Mouse (Mus musculus): ENCODE results near the gene Zfp937.
"Not testable (repeated sequence)": the region's sequence is repeated elsewhere in the genome, so short reads cannot be mapped to it uniquely, and the experiment has no call there.

Zfp937 gene

GRCm38 (mm10) chr2:150217600-150218362 lies at the start of gene Zfp937:
Gene Zfp937 (plus strand): TSS chr2:150218073.
- DNase-seq (ENCODE audit: low read depth, low spot score): not testable (repeated sequence)

GRCm38 (mm10) chr2:150173833-150174232 lies 44.0 kb upstream of the Zfp937 start:
- no peak for DNase-seq (ENCODE audit: low read depth, low spot score)

GRCm38 (mm10) chr2:150179579-150179978 lies 38.3 kb upstream of the Zfp937 start, which contains the start of gene Gm10770:
Gene Gm10770 (minus strand): TSS chr2:150179679.
- DNase-seq (ENCODE audit: low read depth, low spot score): not testable (repeated sequence)

- DNase-seq (ENCODE audit: low read depth, low spot score): peak; percentile 18
Measured at GRCm38 (mm10) chr2:150181046-150181445, 36.8 kb upstream of the Zfp937 start.

- peak; percentile 49 for DNase-seq (ENCODE audit: low read depth, low spot score)
Measured at GRCm38 (mm10) chr2:150181570-150181999, 36.3 kb upstream of the Zfp937 start, which contains the start of gene Gm14139. Gene Gm14139 (plus strand): TSS chr2:150181755.

- not testable (repeated sequence) for DNase-seq (ENCODE audit: low read depth, low spot score)
Measured at GRCm38 (mm10) chr2:150218363-150218725, 471 bp downstream of the Zfp937 start.

- DNase-seq (ENCODE audit: low read depth, low spot score): not testable (repeated sequence)
Measured at GRCm38 (mm10) chr2:150223263-150223662, 5.4 kb downstream of the Zfp937 start.

- no peak for DNase-seq (ENCODE audit: low read depth, low spot score)
Measured at GRCm38 (mm10) chr2:150243211-150243610, 25.3 kb downstream of the Zfp937 start.

GRCm38 (mm10) chr2:150255491-150255890 lies 37.6 kb downstream of the Zfp937 start, which contains the start of gene Gm21994:
Gene Gm21994 (minus strand): TSS chr2:150255591.
- not testable (repeated sequence) for DNase-seq (ENCODE audit: low read depth, low spot score)

GRCm38 (mm10) chr2:150256861-150257260 lies 39.0 kb downstream of the Zfp937 start:
- DNase-seq (ENCODE audit: low read depth, low spot score): peak; percentile 31

- peak; percentile 40 for DNase-seq (ENCODE audit: low read depth, low spot score)
Measured at GRCm38 (mm10) chr2:150257291-150257690, 39.4 kb downstream of the Zfp937 start, which contains the start of gene Gm14124. Gene Gm14124 (plus strand): TSS chr2:150257517.

All from WW6 (cell line).